Mouse (Mus musculus): ENCODE measurements around the gene Kdelc2. TPM values are rescaled to one million over a fixed set of nuclear protein-coding genes. Genes with fewer than 3 reads are reported as not detected.

Kdelc2 gene
- polyA plus RNA-seq, 2 experiments from 2014 or later = 1.3 to 1.7 TPM

Other genes starting within 250 kb of the Kdelc2 start
- 10 to 100 TPM; 48.0 to 52.7 TPM for gene Ddx10, start 136.0 kb upstream of the Kdelc2 start, polyA plus RNA-seq (2017; shearing (Covaris generic))
- gene Exph5, start 82.4 kb upstream of the Kdelc2 start, polyA plus RNA-seq (2017; shearing (Covaris generic)) = under 1 TPM; 0.17 to 0.37 TPM
- gene 4930550C14Rik, start 18.3 kb downstream of the Kdelc2 start, polyA plus RNA-seq (2017; shearing (Covaris generic)) = under 1 TPM; 0.56 to 0.66 TPM
- gene Atm, start 152.7 kb downstream of the Kdelc2 start, polyA plus RNA-seq (2017; shearing (Covaris generic)) = 10 to 100 TPM; 24.7 to 36.0 TPM
- gene Npat, start 153.0 kb downstream of the Kdelc2 start, polyA plus RNA-seq (2017; shearing (Covaris generic)) = 10 to 100 TPM; 11.3 to 13.0 TPM
- gene Acat1, start 226.4 kb downstream of the Kdelc2 start, polyA plus RNA-seq (2017; shearing (Covaris generic)) = 10 to 100 TPM; 49.3 to 91.2 TPM